Mouse (Mus musculus) bone marrow macrophage, adult 2 months (primary cell): Measurements from ENCODE around the gene 9330182L06Rik. TPM values are rescaled to one million over a fixed set of nuclear protein-coding genes. Genes with fewer than 3 reads are reported as not detected.

Source experiments
- H3K27ac ChIP-seq: 2 replicates; pipeline ENCODE4 v1.5.1; 2012; ENCODE audit warnings: low read depth, low read length; ENCODE audit not compliant: insufficient read depth
- H3K4me1 ChIP-seq: 2 replicates; pipeline ENCODE4 v1.6.1; 2012; ENCODE audit warnings: low read length; ENCODE audit not compliant: control insufficient read depth, insufficient read depth
- H3K4me3 ChIP-seq: 2 replicates; pipeline ENCODE4 v1.5.1; 2012; ENCODE audit warnings: mild to moderate bottlenecking, low read length, moderate library complexity; ENCODE audit not compliant: insufficient read depth
- CTCF ChIP-seq: IDR thresholded peaks from 2 replicates; pipeline ENCODE4 v1.5.1; 2012; ENCODE audit warnings: low read depth, mild to moderate bottlenecking, low read length, moderate library complexity
- POLR2A ChIP-seq: IDR thresholded peaks from 2 replicates; pipeline ENCODE4 v1.6.1; 2012; ENCODE audit warnings: mild to moderate bottlenecking, low read depth, low read length, borderline replicate concordance
- polyA plus RNA-seq: library from polyadenylated mRNA; stranded (reverse); fragments of >200 nt; gene quantifications from 2 replicates; pipeline ENCODE4 v1.2.4, GENCODE M21; 2012; ENCODE audit not compliant: missing spikeins, insufficient read depth, insufficient read length

9330182L06Rik gene
- polyA plus RNA-seq, 1 experiment = 0.98 TPM

- no peaks in the 10 kb centered on the region for H3K4me1 ChIP-seq
- H3K27ac ChIP-seq = no peak overlapping the region
Measured at GRCm38 (mm10) chr5:9497235-9497634, 231.3 kb downstream of the 9330182L06Rik start.

GRCm38 (mm10) chr5:9511027-9511426, 245.1 kb downstream of the 9330182L06Rik start:
- Histone ChIP-seq H3K27ac (no peak overlapping the region), H3K4me3 (no peak overlapping the region), H3K4me1 (no peaks in the 10 kb centered on the region)
- no peak for TF ChIP-seq CTCF

More at GRCm38 (mm10) chr5:9497235-9497634, 231.3 kb downstream of the 9330182L06Rik start:
- no peak overlapping the region for H3K4me3 ChIP-seq
- TF ChIP-seq CTCF = no peak
- TF ChIP-seq POLR2A = no peak

- H3K4me1 ChIP-seq = no peaks in the 10 kb centered on the region
- TF ChIP-seq CTCF (no peak), POLR2A (no peak)
- H3K4me3 ChIP-seq = no peak overlapping the region
- no peak overlapping the region for H3K27ac ChIP-seq
Measured at GRCm38 (mm10) chr5:9525507-9525906, 259.6 kb downstream of the 9330182L06Rik start.

Other genes starting within 250 kb of the 9330182L06Rik start
- 92.7 and 99.2 TPM in 2 replicates for gene Tmem243, start 165.4 kb upstream of the 9330182L06Rik start, polyA plus RNA-seq
- gene Dmtf1, start 104.3 kb upstream of the 9330182L06Rik start, polyA plus RNA-seq = 27.3 and 30.5 TPM in 2 replicates